Mouse (Mus musculus) kidney, postnatal 0 days (tissue): ENCODE measurements around the gene Masp1. TPM values are rescaled to one million over a fixed set of nuclear protein-coding genes. Genes with fewer than 3 reads are reported as not detected.

ENCODE experiments used
- ATAC-seq: fragments of 200-750 bp; cut with Nextera tagmentation; replicated peaks from 2 replicates; pipeline ENCODE4 v1.8.0; 2017; ENCODE audit warnings: low read depth, moderate number of reproducible peaks, moderate TSS enrichment, moderate library complexity; ENCODE audit not compliant: low FRiP score
- DNase-seq: peaks from one replicate; pipeline ENCODE4 v3.0.0-alpha.2; 2016; ENCODE audit warnings: low spot score
- H3K27ac ChIP-seq: fragments of 300-500 bp; sonication (generic); 2 replicates; pipeline ENCODE4 v1.5.1; 2014; ENCODE audit warnings: mild to moderate bottlenecking
- H3K27me3 ChIP-seq: fragments of 300-500 bp; sonication (generic); 2 replicates; pipeline ENCODE4 v1.6.1; 2014; ENCODE audit warnings: low read length, mixed read lengths; ENCODE audit not compliant: insufficient read depth
- H3K36me3 ChIP-seq: fragments of 300-500 bp; sonication (generic); 2 replicates; pipeline ENCODE4 v1.6.1; 2014; ENCODE audit warnings: low read length, mixed read lengths; ENCODE audit not compliant: insufficient read depth
- H3K4me1 ChIP-seq: fragments of 300-500 bp; sonication (generic); replicated peaks from 2 replicates; pipeline ENCODE4 v1.6.1; 2014; ENCODE audit warnings: antibody characterized with exemption, low read length, mixed read lengths; ENCODE audit not compliant: insufficient read depth
- H3K4me2 ChIP-seq: fragments of 300-500 bp; sonication (generic); 2 replicates; pipeline ENCODE4 v1.6.1; 2014; ENCODE audit warnings: mild to moderate bottlenecking, low read length, moderate library complexity, mixed read lengths
- H3K4me3 ChIP-seq: fragments of 300-500 bp; sonication (generic); replicated peaks from 2 replicates; pipeline ENCODE4 v1.5.1; 2014; ENCODE audit warnings: low read depth, low read length
- H3K9ac ChIP-seq: fragments of 300-500 bp; sonication (generic); 2 replicates; pipeline ENCODE4 v1.6.1; 2014; ENCODE audit warnings: low read depth, low read length
- H3K9me3 ChIP-seq: fragments of 300-500 bp; sonication (generic); replicated peaks from 2 replicates; pipeline ENCODE4 v1.6.1; 2016; ENCODE audit warnings: low read length, inconsistent platforms, mixed read lengths
- CTCF ChIP-seq: IDR thresholded peaks from 2 replicates; pipeline ENCODE4 v1.5.1; 2016; ENCODE audit warnings: antibody characterized with exemption, low read depth, mild to moderate bottlenecking, moderate library complexity
- WGBS: fragments of 180-500 bp; shearing (Covaris S2); extraction: QIAGEN DNeasy Blood & Tissue Kit; methylation state at CpG from one replicate; pipeline ENCODE4 v1.1.7; 2014; 5-methylcytosine and 5-hydroxymethylcytosine counted together
- polyA plus RNA-seq: library from polyadenylated mRNA; unstranded; fragments of >200 nt; fragmentation: Nextera tagmentation; extraction: Ambion mirVana; gene quantifications from 2 replicates; pipeline ENCODE4 v1.2.1, GENCODE M21; 2015

Gene Masp1
- polyA plus RNA-seq, 1 experiment from 2014 or later, result 3.3 TPM

GRCm38 (mm10) chr16:23516606-23517005, 4.0 kb downstream of the Masp1 start:
- no peak overlapping the region for H3K9ac ChIP-seq
- no peaks in the 10 kb centered on the region for H3K27me3 ChIP-seq
- TF ChIP-seq CTCF, result no peak
- H3K36me3 ChIP-seq, result no peaks in the 10 kb centered on the region
- ATAC-seq (no peak), DNase-seq (peak; percentile 53)
- H3K27ac ChIP-seq, result no peak overlapping the region
- 61% methylated on average over 2 of the region's 2 CpGs for WGBS
- H3K4me2 ChIP-seq, result no peak overlapping the region
- H3K4me3 ChIP-seq, result no peak overlapping the region
- peaks cover 6% of the 10 kb centered on the region for H3K4me1 ChIP-seq
- H3K9me3 ChIP-seq, result no peaks in the 10 kb centered on the region

- TF ChIP-seq CTCF, result no peak
- Histone ChIP-seq H3K4me1 (peaks cover 6% of the 10 kb centered on the region), H3K4me3 (no peak overlapping the region), H3K27me3 (no peaks in the 10 kb centered on the region), H3K9me3 (no peaks in the 10 kb centered on the region), H3K4me2 (no peak overlapping the region), H3K36me3 (no peaks in the 10 kb centered on the region), H3K9ac (no peak overlapping the region), H3K27ac (no peak overlapping the region)
- ATAC-seq (no peak), DNase-seq (peak; percentile 34)
- 48% methylated on average over 3 of the region's 3 CpGs for WGBS
Observed at GRCm38 (mm10) chr16:23515766-23516165, 4.8 kb downstream of the Masp1 start.

- H3K36me3 ChIP-seq, result no peaks in the 10 kb centered on the region
- no peak for TF ChIP-seq CTCF
- H3K4me3 ChIP-seq, result no peak overlapping the region
- no peaks in the 10 kb centered on the region for H3K27me3 ChIP-seq
- no peak for ATAC-seq
- 87% methylated on average over 1 of the region's 1 CpGs for WGBS
- H3K9ac ChIP-seq, result no peak overlapping the region
- DNase-seq, result no peak
- no peak overlapping the region for H3K4me2 ChIP-seq
- H3K4me1 ChIP-seq, result no peaks in the 10 kb centered on the region
- H3K9me3 ChIP-seq, result no peaks in the 10 kb centered on the region
- H3K27ac ChIP-seq, result no peak overlapping the region
Observed at GRCm38 (mm10) chr16:23513401-23513800, 7.2 kb downstream of the Masp1 start.

GRCm38 (mm10) chr16:23511166-23511935, 9.3 kb downstream of the Masp1 start:
- H3K4me1 ChIP-seq, result no peaks in the 10 kb centered on the region
- no peak overlapping the region for H3K4me3 ChIP-seq
- H3K4me2 ChIP-seq, result no peak overlapping the region
- DNase-seq, result no peak
- no peaks in the 10 kb centered on the region for H3K36me3 ChIP-seq
- H3K27ac ChIP-seq, result no peak overlapping the region
- ATAC-seq, result no peak
- 76% methylated on average over 4 of the region's 4 CpGs for WGBS
- TF ChIP-seq CTCF, result no peak
- no peaks in the 10 kb centered on the region for H3K9me3 ChIP-seq
- H3K9ac ChIP-seq, result no peak overlapping the region
- H3K27me3 ChIP-seq, result no peaks in the 10 kb centered on the region

GRCm38 (mm10) chr16:23505904-23506687, 14.5 kb downstream of the Masp1 start:
- no peaks in the 10 kb centered on the region for H3K27me3 ChIP-seq
- 47% methylated on average over 11 of the region's 11 CpGs for WGBS
- no peak for TF ChIP-seq CTCF
- no peaks in the 10 kb centered on the region for H3K4me1 ChIP-seq
- H3K9me3 ChIP-seq, result no peaks in the 10 kb centered on the region
- no peak overlapping the region for H3K9ac ChIP-seq
- no peak overlapping the region for H3K27ac ChIP-seq
- H3K4me2 ChIP-seq, result no peak overlapping the region
- DNase-seq (no peak), ATAC-seq (no peak)
- H3K4me3 ChIP-seq, result no peak overlapping the region
- no peaks in the 10 kb centered on the region for H3K36me3 ChIP-seq

- H3K9ac ChIP-seq, result no peak overlapping the region
- H3K4me3 ChIP-seq, result no peak overlapping the region
- WGBS, result 65% methylated on average over 3 of the region's 3 CpGs
- H3K27ac ChIP-seq, result no peak overlapping the region
- no peaks in the 10 kb centered on the region for H3K27me3 ChIP-seq
- no peak for ATAC-seq
- TF ChIP-seq CTCF, result no peak
- H3K4me2 ChIP-seq, result no peak overlapping the region
- DNase-seq, result no peak
- no peaks in the 10 kb centered on the region for H3K4me1 ChIP-seq
- H3K36me3 ChIP-seq, result no peaks in the 10 kb centered on the region
- H3K9me3 ChIP-seq, result no peaks in the 10 kb centered on the region
Observed at GRCm38 (mm10) chr16:23504320-23504744, 16.3 kb downstream of the Masp1 start.
